Mouse (Mus musculus) splenic B cell, adult 2 months (primary cell): ENCODE data around the gene Cyp2c55.

ENCODE experiments used
- DNase-seq: peaks from one replicate; pipeline ENCODE4 v3.0.0-alpha.2; 2011; ENCODE audit warnings: low read depth, low spot score
- H3K27me3 ChIP-seq: 2 replicates; pipeline ENCODE4 v1.6.1; 2012; ENCODE audit warnings: mild to moderate bottlenecking, low read length, moderate library complexity, mixed read lengths; ENCODE audit not compliant: control insufficient read depth, poor library complexity, insufficient read depth, severe bottlenecking
- H3K36me3 ChIP-seq: 2 replicates; pipeline ENCODE4 v1.6.1; 2012; ENCODE audit warnings: mild to moderate bottlenecking, low read length, moderate library complexity, mixed read lengths; ENCODE audit not compliant: control insufficient read depth, poor library complexity, insufficient read depth, severe bottlenecking

Cyp2c55 gene

GRCm38 (mm10) chr19:39006715-39007114 is at the start of gene Cyp2c55:
Cyp2c55 (plus strand) TSS chr19:39007019.
- DNase-seq = no peak
- Histone ChIP-seq H3K36me3 (no peaks in the 10 kb centered on the region), H3K27me3 (no peaks in the 10 kb centered on the region)

- no peak for DNase-seq
- no peaks in the 10 kb centered on the region for H3K27me3 ChIP-seq
- H3K36me3 ChIP-seq = peaks cover 3% of the 10 kb centered on the region; the same call in 1 of the 2 replicates
These were observed 36.1 kb upstream of the Cyp2c55 start for GRCm38 (mm10) chr19:38970741-38971140.

GRCm38 (mm10) chr19:38972581-38972980 is 34.2 kb upstream of the Cyp2c55 start:
- DNase-seq = no peak
- H3K27me3 ChIP-seq = no peaks in the 10 kb centered on the region
- peaks cover 2% of the 10 kb centered on the region; the same call in 1 of the 2 replicates for H3K36me3 ChIP-seq

GRCm38 (mm10) chr19:38973666-38974065 is 33.2 kb upstream of the Cyp2c55 start:
- Histone ChIP-seq H3K27me3 (no peaks in the 10 kb centered on the region), H3K36me3 (peaks cover 2% of the 10 kb centered on the region; the same call in 1 of the 2 replicates)
- no peak for DNase-seq

GRCm38 (mm10) chr19:38976269-38976668 is 30.6 kb upstream of the Cyp2c55 start:
- H3K36me3 ChIP-seq = no peaks in the 10 kb centered on the region; the same call in 1 of the 2 replicates
- DNase-seq = no peak
- H3K27me3 ChIP-seq = no peaks in the 10 kb centered on the region

- H3K27me3 ChIP-seq = no peaks in the 10 kb centered on the region
- H3K36me3 ChIP-seq = no peaks in the 10 kb centered on the region
- peak; percentile 71 for DNase-seq
These were observed 24.9 kb upstream of the Cyp2c55 start for GRCm38 (mm10) chr19:38981966-38982365.

GRCm38 (mm10) chr19:38998248-38998647 is 8.6 kb upstream of the Cyp2c55 start:
- no peaks in the 10 kb centered on the region for H3K36me3 ChIP-seq
- H3K27me3 ChIP-seq = no peaks in the 10 kb centered on the region
- no peak for DNase-seq

GRCm38 (mm10) chr19:38998676-38999075 is 8.1 kb upstream of the Cyp2c55 start:
- no peak for DNase-seq
- no peaks in the 10 kb centered on the region for H3K27me3 ChIP-seq
- no peaks in the 10 kb centered on the region for H3K36me3 ChIP-seq

- Histone ChIP-seq H3K36me3 (no peaks in the 10 kb centered on the region), H3K27me3 (no peaks in the 10 kb centered on the region)
- DNase-seq = no peak
These were observed 1.7 kb upstream of the Cyp2c55 start for GRCm38 (mm10) chr19:39005132-39005531.

- no peak for DNase-seq
- H3K36me3 ChIP-seq = no peaks in the 10 kb centered on the region
These were observed 51.1 kb downstream of the Cyp2c55 start for GRCm38 (mm10) chr19:39057928-39058327.

GRCm38 (mm10) chr19:39060719-39061118 is 53.9 kb downstream of the Cyp2c55 start, which contains the start of gene Cyp2c65:
Cyp2c65 (plus strand) TSS chr19:39061015.
- DNase-seq = no peak
- no peaks in the 10 kb centered on the region for H3K36me3 ChIP-seq
- H3K27me3 ChIP-seq = no peaks in the 10 kb centered on the region

More at GRCm38 (mm10) chr19:39057928-39058327, 51.1 kb downstream of the Cyp2c55 start:
- H3K27me3 ChIP-seq = no peaks in the 10 kb centered on the region
